Mouse (Mus musculus) gastrocnemius, postnatal 14 days (tissue): Measurements from ENCODE around the gene Adarb1. TPM values are rescaled to one million over a fixed set of nuclear protein-coding genes. Genes with fewer than 3 reads are reported as not detected.

Source experiments
- DNase-seq: peaks from one replicate; pipeline ENCODE4 v3.0.0; 2021; ENCODE audit warnings: mixed read lengths
- intact Hi-C: fragments of 180-260 bp; cut with DNase I; formaldehyde crosslinking; loops from one replicate; pipeline ENCODE4 v1.15.1; 2025; ENCODE audit warnings: low total_unique reads
- total RNA-seq, 2 experiments: library from RNA; stranded (reverse); gene quantifications; 2 replicates each; pipeline ENCODE4 v1.2.3; 2021

The Adarb1 gene
- total RNA-seq, 2 experiments from 2014 or later, result 6.3 to 12.5 TPM

GRCm38 (mm10) chr10:77397056-77397642 is 20.9 kb downstream of the Adarb1 start:
- peak; percentile 21 for DNase-seq
- intact Hi-C loops, result no loop called here

- intact Hi-C loops, result no loop called here
- no peak for DNase-seq
These were observed 22.1 kb downstream of the Adarb1 start for GRCm38 (mm10) chr10:77396015-77396414.

- intact Hi-C loops, result no loop called here
- no peak for DNase-seq
These were observed 27.0 kb downstream of the Adarb1 start for GRCm38 (mm10) chr10:77391072-77391471.

- DNase-seq, result no peak
- intact Hi-C loops, result no loop called here
These were observed 30.5 kb downstream of the Adarb1 start for GRCm38 (mm10) chr10:77387558-77387957.

GRCm38 (mm10) chr10:77385731-77386130 is 32.3 kb downstream of the Adarb1 start:
- intact Hi-C loops, result no loop called here
- DNase-seq, result no peak

GRCm38 (mm10) chr10:77383045-77383444 is 35.0 kb downstream of the Adarb1 start:
- intact Hi-C loops, result no loop called here
- DNase-seq, result no peak

- no peak for DNase-seq
- intact Hi-C loops, result no loop called here
These were observed 36.9 kb downstream of the Adarb1 start for GRCm38 (mm10) chr10:77381191-77381590.

GRCm38 (mm10) chr10:77380716-77381115 is 37.4 kb downstream of the Adarb1 start:
- DNase-seq, result no peak
- intact Hi-C loops, result no loop called here

- no peak for DNase-seq
These were observed 38.9 kb downstream of the Adarb1 start for GRCm38 (mm10) chr10:77379199-77379598.

GRCm38 (mm10) chr10:77376056-77376455 is 42.0 kb downstream of the Adarb1 start:
- intact Hi-C loops, result no loop called here
- DNase-seq, result no peak

More at GRCm38 (mm10) chr10:77379199-77379598, 38.9 kb downstream of the Adarb1 start:
- intact Hi-C loops, result no loop called here

GRCm38 (mm10) chr10:77374948-77375347 is 43.1 kb downstream of the Adarb1 start:
- no peak for DNase-seq
- intact Hi-C loops, result no loop called here

- no peak for DNase-seq
- intact Hi-C loops, result no loop called here
These were observed 43.7 kb downstream of the Adarb1 start for GRCm38 (mm10) chr10:77374407-77374806.

- intact Hi-C loops, result no loop called here
- no peak for DNase-seq
These were observed 47.9 kb downstream of the Adarb1 start for GRCm38 (mm10) chr10:77370129-77370528.

- no peak for DNase-seq
- intact Hi-C loops, result no loop called here
These were observed 50.1 kb downstream of the Adarb1 start for GRCm38 (mm10) chr10:77367973-77368372.

GRCm38 (mm10) chr10:77366959-77367358 is 51.1 kb downstream of the Adarb1 start:
- intact Hi-C loops, result no loop called here
- no peak for DNase-seq

GRCm38 (mm10) chr10:77365212-77365611 is 52.9 kb downstream of the Adarb1 start:
- intact Hi-C loops, result no loop called here

GRCm38 (mm10) chr10:77360486-77360885 is 57.6 kb downstream of the Adarb1 start:
- intact Hi-C loops, result no loop called here
- no peak for DNase-seq

More at GRCm38 (mm10) chr10:77365212-77365611, 52.9 kb downstream of the Adarb1 start:
- DNase-seq, result no peak

- intact Hi-C loops, result loop anchor here (2.0 to 5.0 kb wide), 2 partner anchors 71 to 149 kb away; no protein-coding TSS in a partner anchor
- DNase-seq, result no peak
These were observed 60.1 kb downstream of the Adarb1 start for GRCm38 (mm10) chr10:77357957-77358356.

GRCm38 (mm10) chr10:77353031-77353745 is 64.9 kb downstream of the Adarb1 start:
- DNase-seq, result peak; percentile 78
- intact Hi-C loops, result no loop called here

- intact Hi-C loops, result loop anchor here (5.0 kb wide), 1 partner anchor 46 kb away; no protein-coding TSS in a partner anchor
- peak; percentile 40 for DNase-seq
These were observed 75.2 kb downstream of the Adarb1 start for GRCm38 (mm10) chr10:77342842-77343241.

- no peak for DNase-seq
These were observed 76.4 kb downstream of the Adarb1 start for GRCm38 (mm10) chr10:77341711-77342110.

More at GRCm38 (mm10) chr10:77341711-77342110, 76.4 kb downstream of the Adarb1 start:
- intact Hi-C loops, result loop anchor here (5.0 kb wide), 1 partner anchor 44 kb away; no protein-coding TSS in a partner anchor
